ENCODE assay signal across 16 mouse cellular contexts in the genomic region with DNA sequence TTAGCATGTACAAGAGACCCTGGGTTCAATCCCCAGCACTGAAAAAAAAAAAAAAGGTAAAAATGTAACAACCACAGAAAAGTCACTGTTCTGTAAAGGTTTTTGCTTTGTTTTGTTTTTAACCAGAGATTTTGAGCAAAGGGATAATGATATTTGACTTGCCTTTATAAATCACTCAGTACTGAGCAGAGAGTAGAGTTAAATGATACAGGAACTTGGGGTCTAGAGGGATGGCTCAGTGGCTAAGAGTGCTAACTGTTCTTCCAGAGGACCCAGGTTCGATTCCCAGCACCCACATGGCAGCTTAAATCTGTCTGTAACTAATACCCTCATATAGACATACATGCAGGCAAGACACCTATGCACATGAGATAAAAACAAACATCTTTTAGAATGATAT.
"Had no signal": no experiment of that assay in that cellular context is flagged by ENCODE, and none has a peak within 500 bp of the region (broad histone marks: within the 10 kb centered on the region; RNA-seq: fewer than 3 reads in every experiment).

No protein-coding gene starts in this region.

- H3K27ac ChIP-seq: neural tube, embryonic 13.5 days; neural tube, embryonic 15.5 days; stomach, embryonic 15.5 days; stomach, postnatal 0 days had no signal

- DNase-seq: retina, postnatal 1 day; right cerebral cortex, adult 18-20 months; right cerebral cortex, postnatal 14 days; right cerebral cortex, postnatal 25 days; right cerebral cortex, postnatal 4 days; spleen, adult 18-20 months; thymus, adult 18-20 months; thymus, adult 2 months; thymus, postnatal 14 days; thymus, postnatal 25 days; thymus, postnatal 36 days; thymus, postnatal 4 days had no signal

- H3K27me3 ChIP-seq: neural tube, embryonic 15.5 days; stomach, embryonic 15.5 days had no signal

- H3K4me2 ChIP-seq: neural tube, embryonic 13.5 days; neural tube, embryonic 15.5 days; stomach, embryonic 15.5 days had no signal

- H3K9me3 ChIP-seq: neural tube, embryonic 13.5 days; neural tube, embryonic 15.5 days; stomach, embryonic 15.5 days had no signal

- H3K4me3 ChIP-seq: neural tube, embryonic 13.5 days; neural tube, embryonic 15.5 days; stomach, embryonic 15.5 days had no signal

- H3K9ac ChIP-seq: neural tube, embryonic 13.5 days; neural tube, embryonic 15.5 days; stomach, embryonic 15.5 days had no signal

- H3K36me3 ChIP-seq: neural tube, embryonic 13.5 days; neural tube, embryonic 15.5 days; stomach, embryonic 15.5 days had no signal
